ENCODE assay signal across 32 mouse cellular contexts in the genomic region with DNA sequence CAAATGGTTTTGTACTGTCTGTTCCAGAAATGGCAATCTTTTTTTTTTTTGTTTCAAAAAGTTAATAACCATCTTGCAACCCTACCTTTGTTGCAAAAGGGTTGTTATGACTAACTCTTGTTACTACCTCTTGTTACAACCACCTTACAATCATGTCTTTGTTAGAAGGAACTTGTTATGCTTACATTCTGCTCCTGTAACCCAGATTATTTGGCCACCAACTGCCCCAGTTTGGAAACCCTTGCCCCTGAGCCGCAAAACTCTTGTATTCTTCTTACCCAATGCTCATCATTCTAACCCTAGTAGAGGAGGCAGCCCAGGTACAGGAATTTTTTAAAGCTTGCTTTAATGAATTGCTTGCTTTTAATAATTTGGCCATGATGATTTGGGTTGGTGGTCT.
"Had no signal": no experiment of that assay in that cellular context is flagged by ENCODE, and none has a peak within 500 bp of the region (broad histone marks: within the 10 kb centered on the region; RNA-seq: fewer than 3 reads in every experiment).

No protein-coding gene starts in this region.

- ATAC-seq: liver, embryonic 12.5 days; lung, postnatal 0 days; midbrain, embryonic 13.5 days; midbrain, embryonic 15.5 days; midbrain, embryonic 16.5 days had no signal

- H3K4me2 ChIP-seq: limb, embryonic 12.5 days; limb, embryonic 13.5 days; limb, embryonic 15.5 days; liver, embryonic 11.5 days; liver, embryonic 12.5 days; liver, embryonic 13.5 days; liver, embryonic 15.5 days; lung, embryonic 14.5 days; lung, embryonic 15.5 days; midbrain, embryonic 11.5 days; midbrain, embryonic 12.5 days; midbrain, embryonic 13.5 days; midbrain, embryonic 15.5 days; neural tube, embryonic 12.5 days had no signal

- H3K9ac ChIP-seq: limb, embryonic 12.5 days; limb, embryonic 13.5 days; limb, embryonic 15.5 days; liver, embryonic 12.5 days; liver, embryonic 13.5 days; liver, embryonic 14.5 days; liver, embryonic 15.5 days; lung, embryonic 14.5 days; lung, embryonic 15.5 days; midbrain, embryonic 12.5 days; midbrain, embryonic 13.5 days; midbrain, embryonic 15.5 days; neural tube, embryonic 12.5 days had no signal

- H3K4me3 ChIP-seq: left cerebral cortex, adult 2 months; limb, embryonic 10.5 days; limb, embryonic 12.5 days; limb, embryonic 13.5 days; limb, embryonic 15.5 days; liver, embryonic 12.5 days; liver, embryonic 13.5 days; liver, embryonic 15.5 days; lung, embryonic 15.5 days; megakaryocyte, embryonic 14.5 days; midbrain, embryonic 10.5 days; midbrain, embryonic 12.5 days; midbrain, embryonic 13.5 days; midbrain, embryonic 15.5 days; myocyte; neural tube, embryonic 12.5 days had no signal

- H3K4me1 ChIP-seq: limb, embryonic 10.5 days; liver, embryonic 12.5 days; liver, embryonic 13.5 days; liver, embryonic 15.5 days; midbrain, embryonic 12.5 days; midbrain, embryonic 13.5 days; midbrain, embryonic 15.5 days; neural tube, embryonic 12.5 days had no signal

- H3K27ac ChIP-seq: left cerebral cortex, adult 2 months; limb, embryonic 10.5 days; limb, embryonic 12.5 days; limb, embryonic 13.5 days; limb, embryonic 15.5 days; liver, embryonic 12.5 days; liver, embryonic 13.5 days; liver, embryonic 14.5 days; liver, embryonic 15.5 days; lung, embryonic 15.5 days; macrophage; midbrain, embryonic 10.5 days; midbrain, embryonic 12.5 days; midbrain, embryonic 13.5 days; midbrain, embryonic 15.5 days; neural tube, embryonic 12.5 days had no signal

- DNase-seq: left cerebral cortex, postnatal 4 days; liver; liver, embryonic 13.5 days; lung, adult 18-20 months; lung, adult 2 months; lung, embryonic 14.5 days; lung, postnatal 10 days; lung, postnatal 14 days; lung, postnatal 36 days; lung, postnatal 4 days; midbrain, embryonic 14.5 days had no signal

- H3K27me3 ChIP-seq: limb, embryonic 12.5 days; limb, embryonic 13.5 days; limb, embryonic 15.5 days; liver, embryonic 12.5 days; liver, embryonic 13.5 days; liver, embryonic 15.5 days; lung, embryonic 15.5 days; megakaryocyte, embryonic 14.5 days; midbrain, embryonic 12.5 days; midbrain, embryonic 13.5 days; midbrain, embryonic 15.5 days; neural tube, embryonic 12.5 days had no signal

- H3K36me3 ChIP-seq: limb, embryonic 10.5 days; limb, embryonic 12.5 days; limb, embryonic 13.5 days; limb, embryonic 15.5 days; liver, embryonic 12.5 days; liver, embryonic 13.5 days; liver, embryonic 15.5 days; lung, embryonic 15.5 days; midbrain, embryonic 10.5 days; midbrain, embryonic 12.5 days; midbrain, embryonic 13.5 days; midbrain, embryonic 15.5 days; neural tube, embryonic 12.5 days had no signal

- H3K9me3 ChIP-seq: limb, embryonic 10.5 days; limb, embryonic 12.5 days; limb, embryonic 13.5 days; limb, embryonic 15.5 days; liver, embryonic 12.5 days; liver, embryonic 13.5 days; liver, embryonic 15.5 days; lung, embryonic 15.5 days; megakaryocyte, embryonic 14.5 days; midbrain, embryonic 10.5 days; midbrain, embryonic 12.5 days; midbrain, embryonic 13.5 days; midbrain, embryonic 15.5 days; neural tube, embryonic 12.5 days had no signal
